Mouse (Mus musculus) spleen, adult 12 weeks (tissue): ENCODE results near the gene Calcoco2.
"Not testable (repeated sequence)": the region's sequence is repeated elsewhere in the genome, so short reads cannot be mapped to it uniquely, and the experiment has no call there.

Source experiments
- DNase-seq: peaks from one replicate; pipeline ENCODE4 v3.0.0; 2022; ENCODE audit warnings: low spot score

Gene Calcoco2

GRCm38 (mm10) chr11:96111751-96112150, at the start of gene Calcoco2:
TSS of gene Calcoco2 (minus strand) at chr11:96111964.
- DNase-seq = no peak

GRCm38 (mm10) chr11:96147471-96147870, 35.7 kb upstream of the Calcoco2 start:
- DNase-seq = no peak

- no peak for DNase-seq
Observed at GRCm38 (mm10) chr11:96145622-96146270, 34.0 kb upstream of the Calcoco2 start.

GRCm38 (mm10) chr11:96143766-96144165, 32.0 kb upstream of the Calcoco2 start:
- DNase-seq = no peak

- DNase-seq = no peak
Observed at GRCm38 (mm10) chr11:96140726-96141175, 29.0 kb upstream of the Calcoco2 start.

DNA sequence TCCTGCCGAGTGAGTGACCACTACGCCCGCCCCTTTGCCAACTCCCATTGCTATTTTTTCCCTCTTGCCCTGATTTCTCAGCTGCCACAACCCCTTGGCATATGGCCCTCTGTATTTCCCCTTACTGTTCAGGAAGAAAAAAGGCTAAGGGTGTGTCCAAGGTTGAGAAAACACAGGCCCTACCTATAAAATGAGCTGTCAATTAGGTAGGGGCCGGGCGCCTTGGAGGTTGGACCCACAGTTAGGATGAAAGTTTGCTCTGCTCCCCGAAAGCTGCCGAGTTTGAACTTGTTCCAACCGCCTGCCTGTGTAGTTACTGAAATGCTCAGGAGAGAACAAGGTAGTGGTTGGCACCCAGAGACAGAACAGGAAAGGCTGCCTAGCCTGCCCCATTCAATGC, 24.1 kb upstream of the Calcoco2 start:
- no peak for DNase-seq

DNA sequence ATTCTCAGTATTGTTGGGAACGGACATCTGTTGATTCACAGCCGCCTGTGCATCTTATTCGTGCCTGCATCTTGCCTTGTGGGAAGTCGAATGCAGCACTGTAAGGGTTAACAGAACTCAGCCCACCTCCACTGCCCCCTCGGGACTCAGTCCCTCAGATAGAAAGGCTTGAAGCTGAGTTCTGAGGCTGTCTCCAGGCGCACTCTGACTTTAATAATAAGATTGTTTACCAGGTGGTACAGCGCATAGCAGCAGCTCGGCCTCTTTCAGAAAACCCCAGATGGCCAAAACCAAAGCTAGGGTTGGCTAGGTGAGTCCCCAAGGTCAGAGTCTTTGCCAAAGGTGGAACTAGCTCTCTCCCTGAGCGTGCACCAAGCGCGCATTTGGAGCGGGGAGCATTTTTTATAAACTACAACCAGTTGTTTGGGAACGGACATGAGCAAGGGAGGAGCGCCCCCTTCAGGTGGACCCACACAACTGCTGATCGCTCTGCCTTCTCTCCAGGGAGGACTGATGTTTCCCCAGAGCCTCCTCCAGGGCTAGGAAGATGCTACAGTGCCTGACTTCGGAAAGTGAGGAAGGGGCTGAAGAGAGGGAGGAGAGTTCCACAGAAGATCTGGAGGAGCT, 21.6 kb upstream of the Calcoco2 start, which contains the start of gene Ttll6:
TSS of gene Ttll6 (plus strand) at position 548 of the 627 bp plus-strand sequence.
- DNase-seq = no peak

DNA sequence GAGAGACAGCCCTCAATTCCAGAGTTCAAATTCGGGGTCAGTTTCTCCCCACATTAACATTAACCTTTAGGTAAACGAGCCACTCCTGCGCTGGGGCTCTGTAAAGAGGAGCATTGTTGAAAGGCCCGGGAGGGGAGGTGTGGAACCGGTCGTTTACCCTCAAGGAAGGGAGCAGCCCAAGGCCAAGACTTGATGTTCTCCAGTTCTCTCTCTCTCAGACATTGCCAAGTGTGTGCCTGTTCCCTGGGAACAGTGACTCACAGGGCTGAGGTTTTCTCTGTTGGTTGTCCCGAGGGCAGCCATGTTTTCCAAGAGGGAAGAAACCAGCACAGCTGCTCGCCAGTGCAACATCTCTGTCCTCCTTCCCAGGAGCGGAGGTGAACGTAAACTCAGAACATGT, 18.8 kb upstream of the Calcoco2 start:
- no peak for DNase-seq

- DNase-seq = no peak
Observed at GRCm38 (mm10) chr11:96124052-96124914, 12.5 kb upstream of the Calcoco2 start.

- DNase-seq = not testable (repeated sequence)
Observed at GRCm38 (mm10) chr11:96122806-96123205, 11.0 kb upstream of the Calcoco2 start.

DNA sequence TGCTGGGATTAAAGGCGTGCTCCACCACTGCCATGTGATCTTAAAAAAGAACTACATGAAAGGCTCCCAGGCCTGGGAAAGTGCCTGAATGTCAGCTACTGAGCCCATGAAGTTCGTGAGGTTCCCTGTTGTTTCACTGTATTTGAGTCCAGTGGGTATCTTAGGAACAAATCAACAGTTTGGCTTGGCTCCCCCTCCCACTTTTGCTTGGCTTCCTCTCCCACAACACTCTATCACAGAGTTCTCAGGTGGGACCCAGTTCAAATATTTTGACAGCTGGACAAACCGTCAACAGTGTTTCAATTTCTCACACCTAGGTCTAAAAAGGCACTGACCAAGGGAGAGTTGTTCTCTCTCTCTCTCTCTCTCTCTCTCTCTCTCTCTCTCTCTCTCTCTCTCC, 7.6 kb upstream of the Calcoco2 start:
- DNase-seq = no peak

DNA sequence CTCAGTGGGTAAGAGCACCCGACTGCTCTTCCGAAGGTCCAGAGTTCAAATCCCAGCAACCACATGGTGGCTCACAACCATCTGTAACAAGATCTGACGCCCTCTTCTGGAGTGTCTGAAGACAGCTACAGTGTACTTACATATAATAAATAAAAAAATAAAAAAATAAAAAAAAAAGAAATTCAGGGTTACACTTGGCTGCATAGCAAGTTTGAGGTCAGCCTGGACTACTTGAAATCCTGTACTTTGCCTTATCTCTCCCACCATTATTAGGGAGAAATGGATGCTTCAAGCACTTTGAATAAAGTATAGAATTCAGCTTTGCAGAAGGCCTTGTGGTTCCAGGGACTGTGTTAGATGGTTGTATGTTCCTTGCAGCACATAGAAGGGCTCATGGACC, 5.2 kb upstream of the Calcoco2 start:
- not testable (repeated sequence) for DNase-seq

DNA sequence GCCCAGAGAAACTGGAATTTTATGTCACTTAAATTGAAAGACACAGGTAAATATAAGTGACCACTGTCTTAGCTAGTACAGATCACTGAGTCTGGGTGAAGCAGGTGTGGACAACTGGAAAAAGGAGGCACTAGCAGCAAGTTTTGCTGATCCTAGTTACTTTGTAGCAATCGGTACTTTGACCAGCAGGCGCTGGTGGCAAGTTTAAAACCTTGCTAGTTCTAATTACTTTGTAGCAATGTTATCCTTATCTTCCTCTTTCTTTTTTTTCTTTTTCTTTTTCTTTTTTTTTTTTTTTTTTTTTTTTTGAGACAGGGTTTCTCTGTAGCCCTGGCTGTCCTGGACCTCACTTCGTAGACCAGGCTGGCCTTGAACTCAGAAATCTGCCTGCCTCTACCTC, 4.4 kb upstream of the Calcoco2 start:
- DNase-seq = no peak

GRCm38 (mm10) chr11:96115416-96115815, 3.7 kb upstream of the Calcoco2 start:
- no peak for DNase-seq

- DNase-seq = no peak
Observed at GRCm38 (mm10) chr11:96114077-96114476, 2.3 kb upstream of the Calcoco2 start.

DNA sequence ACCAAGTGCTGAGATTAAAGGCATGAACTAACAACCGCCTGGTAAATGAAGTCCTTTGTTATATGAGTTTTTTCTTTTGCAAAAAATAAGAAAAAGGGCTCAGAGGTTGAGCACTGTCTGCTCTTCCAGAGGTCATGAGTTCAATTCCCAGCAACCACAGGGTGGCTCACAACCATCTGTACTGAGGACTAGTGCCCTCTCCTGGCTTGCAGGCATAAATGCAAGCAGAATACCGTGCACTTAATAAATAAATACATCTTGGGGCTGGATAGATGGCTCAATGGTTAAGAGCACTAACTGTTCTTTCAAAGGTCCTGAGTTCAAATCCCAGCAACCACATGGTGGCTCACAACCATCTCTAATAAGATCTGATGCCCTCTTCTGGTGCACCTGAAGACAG, 814 bp downstream of the Calcoco2 start:
- DNase-seq = not testable (repeated sequence)

DNA sequence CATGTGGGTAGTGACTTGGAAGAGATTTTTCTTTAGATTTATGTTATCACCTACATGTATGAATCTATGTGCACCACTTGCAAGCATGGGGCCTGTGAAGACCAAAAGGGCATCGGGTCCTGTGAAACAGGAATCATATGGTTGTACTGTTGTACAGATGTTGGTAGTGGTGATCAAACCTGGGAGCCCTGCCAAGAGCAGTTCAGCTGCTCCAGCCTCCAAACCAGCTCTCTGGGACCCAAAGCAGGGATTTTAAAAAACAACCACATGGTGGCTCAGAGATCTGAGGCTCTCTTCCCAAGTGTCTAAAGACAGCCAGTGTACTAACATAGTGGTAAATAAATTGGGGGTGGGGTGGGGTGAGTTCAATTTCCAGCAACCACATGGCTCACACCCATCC, 3.4 kb downstream of the Calcoco2 start:
- no peak for DNase-seq

DNA sequence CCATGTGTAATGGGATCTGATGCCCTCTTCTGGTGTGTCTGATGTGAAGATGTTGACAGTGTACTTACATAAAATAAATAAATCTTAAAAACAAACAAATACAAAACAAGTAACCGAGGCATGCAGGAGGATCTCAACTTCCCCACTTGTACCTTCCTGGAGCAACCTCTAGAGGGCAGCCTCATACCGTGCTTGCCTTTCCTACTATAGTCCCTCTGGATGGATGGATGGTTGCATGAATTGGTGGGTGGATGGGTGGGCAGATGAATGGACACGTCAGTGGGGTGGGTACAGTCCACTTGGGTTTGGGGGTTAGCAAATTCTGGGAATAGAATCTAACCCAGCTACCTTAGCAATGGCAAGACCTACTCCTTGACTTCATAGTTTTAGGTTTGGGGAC, 18.4 kb downstream of the Calcoco2 start:
- DNase-seq = no peak

DNA sequence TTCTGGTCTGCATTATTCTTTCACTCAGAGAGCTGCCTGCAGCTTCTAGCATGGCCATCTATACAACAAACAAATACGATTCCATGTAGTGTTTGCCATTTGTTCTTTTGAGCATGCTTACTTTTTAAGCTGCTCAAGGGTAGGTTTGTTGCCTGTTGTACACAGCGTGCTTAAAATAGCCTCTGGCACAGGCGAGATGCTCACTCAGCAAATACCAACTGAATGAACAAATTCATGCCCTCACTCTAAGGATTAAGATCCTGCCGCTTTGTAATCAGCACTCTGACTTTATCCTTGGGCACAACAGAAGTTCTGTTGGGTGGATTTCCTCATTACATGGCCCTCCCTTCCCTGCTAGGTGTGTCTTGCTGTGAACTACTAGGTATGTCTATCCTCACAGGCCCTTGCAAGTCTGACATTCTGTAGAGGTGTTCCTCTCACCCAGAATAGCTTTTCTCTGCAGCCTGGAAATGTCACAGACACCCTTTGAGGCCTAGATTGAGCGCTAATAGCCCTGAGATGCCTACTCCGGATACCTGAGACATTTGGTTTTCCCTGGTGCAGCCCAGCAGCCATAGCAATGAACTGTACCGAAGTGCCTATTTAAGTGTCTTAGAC, 19.0 kb downstream of the Calcoco2 start:
- no peak for DNase-seq

GRCm38 (mm10) chr11:96091073-96091472, 20.7 kb downstream of the Calcoco2 start:
- no peak for DNase-seq

DNA sequence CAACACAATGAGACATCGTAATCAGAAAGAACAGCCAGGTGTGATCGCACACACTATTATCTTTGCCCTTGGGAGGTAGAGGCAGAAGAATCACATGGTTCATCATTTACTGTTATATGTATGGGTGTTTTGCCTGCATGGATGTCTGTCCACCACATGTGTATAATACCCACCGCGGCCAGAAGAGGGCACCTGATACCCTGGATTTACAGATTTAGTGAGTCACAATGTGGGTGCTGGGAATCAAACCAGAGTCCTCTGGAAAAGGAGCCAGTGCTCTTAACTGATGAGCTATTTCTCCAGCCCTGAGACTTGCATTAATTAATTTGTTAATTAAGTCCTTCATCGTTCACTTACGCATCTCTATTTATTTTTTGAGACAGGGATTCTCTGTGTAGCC, 23.8 kb downstream of the Calcoco2 start:
- no peak for DNase-seq

DNA sequence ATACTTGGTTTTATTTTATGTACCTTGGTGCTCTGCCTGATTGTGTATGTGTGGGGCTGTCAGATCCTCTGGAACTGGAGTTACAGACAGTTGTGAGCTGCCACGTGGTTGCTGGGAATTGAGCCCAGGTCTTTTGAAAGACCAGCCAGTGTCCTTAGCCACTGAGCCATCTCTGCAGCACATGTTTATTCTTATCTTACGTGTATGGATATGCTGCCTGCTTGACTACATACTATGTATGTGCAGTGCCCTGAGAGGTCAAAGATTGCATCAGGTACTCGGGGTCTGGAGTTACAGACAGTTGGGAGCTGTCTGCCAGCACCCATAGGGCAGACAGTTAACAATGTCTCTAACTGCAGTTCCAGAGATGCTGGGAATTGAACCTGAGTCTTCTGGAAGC, 29.1 kb downstream of the Calcoco2 start:
- DNase-seq = no peak
